Mouse (Mus musculus) small intestine, adult 2 months (tissue): ENCODE measurements around the gene Mfsd2a. TPM values are rescaled to one million over a fixed set of nuclear protein-coding genes. Genes with fewer than 3 reads are reported as not detected.

Experiments
- H3K27ac ChIP-seq: fragments of 200-500 bp; 2 replicates; pipeline ENCODE4 v1.5.1; 2012; ENCODE audit warnings: low read depth, low read length, control low read depth, inconsistent platforms; ENCODE audit not compliant: insufficient read depth
- H3K27me3 ChIP-seq: fragments of 200-500 bp; 2 replicates; pipeline ENCODE4 v1.6.1; 2012; ENCODE audit warnings: mild to moderate bottlenecking, moderate library complexity, low read length, inconsistent platforms; ENCODE audit not compliant: control insufficient read depth, insufficient read depth
- H3K36me3 ChIP-seq: fragments of 200-500 bp; 2 replicates; pipeline ENCODE4 v1.6.1; 2012; ENCODE audit warnings: mild to moderate bottlenecking, low read length, control low read depth, inconsistent platforms; ENCODE audit not compliant: control insufficient read depth, insufficient read depth
- H3K4me1 ChIP-seq: fragments of 200-500 bp; 2 replicates; pipeline ENCODE4 v1.6.1; 2012; ENCODE audit warnings: low read length, inconsistent platforms, mixed read lengths; ENCODE audit not compliant: control insufficient read depth, insufficient read depth, insufficient read length
- H3K4me3 ChIP-seq: fragments of 200-500 bp; 2 replicates; pipeline ENCODE4 v1.5.1; 2012; ENCODE audit warnings: low read depth, mild to moderate bottlenecking, control low read depth, inconsistent platforms, low read length, moderate library complexity
- CTCF ChIP-seq: fragments of 200-500 bp; IDR thresholded peaks from 2 replicates; pipeline ENCODE4 v1.5.1; 2012; ENCODE audit warnings: low read depth, mild to moderate bottlenecking, control low read depth, inconsistent platforms, low read length, moderate library complexity, mixed read lengths; ENCODE audit not compliant: insufficient replicate concordance, insufficient read length; ENCODE audit errors: extremely low read depth
- POLR2A ChIP-seq: fragments of 200-500 bp; IDR thresholded peaks from 2 replicates; pipeline ENCODE4 v1.6.1; 2012; ENCODE audit warnings: low read depth, mild to moderate bottlenecking, control low read depth, inconsistent platforms, low read length, moderate library complexity
- WGBS: fragments of 180-500 bp; shearing (Covaris S2); methylation state at CpG from one replicate; pipeline ENCODE4 v1.1.7; 2018; 5-methylcytosine and 5-hydroxymethylcytosine counted together
- polyA plus RNA-seq: library from polyadenylated mRNA; depleted of rRNA; stranded (reverse); fragments of >200 nt; gene quantifications from 2 replicates; pipeline ENCODE4 v1.2.3, GENCODE M21; 2012; rRNA removed

The Mfsd2a gene
- polyA plus RNA-seq = 23.8 and 28.0 TPM in 2 replicates

GRCm38 (mm10) chr4:122961100-122961567 is at the start of gene Mfsd2a:
Gene Mfsd2a, minus strand, starts transcription at chr4:122961188.
- TF ChIP-seq POLR2A = peak; percentile 88
- TF ChIP-seq CTCF = no peak
- peak within 1 kb of the TSS; percentile 26 for H3K27ac ChIP-seq
- WGBS = 2% methylated on average over 27 of the region's 27 CpGs

GRCm38 (mm10) chr4:123005054-123005966 is 44.3 kb upstream of the Mfsd2a start:
- Histone ChIP-seq H3K4me3 (no peak overlapping the region), H3K4me1 (no peaks in the 10 kb centered on the region), H3K36me3 (no peaks in the 10 kb centered on the region), H3K27me3 (no peaks in the 10 kb centered on the region), H3K27ac (no peak overlapping the region)
- WGBS = 18% methylated on average over 15 of the region's 15 CpGs
- TF ChIP-seq POLR2A (no peak), CTCF (no peak)

More at GRCm38 (mm10) chr4:122961100-122961567, at the start of gene Mfsd2a:
- Histone ChIP-seq H3K4me1 (peaks cover 22% of the 10 kb centered on the region), H3K27me3 (no peaks in the 10 kb centered on the region; the same call in 1 of the 2 replicates), H3K4me3 (peak within 1 kb of the TSS; percentile 74), H3K36me3 (peaks cover 10% of the 10 kb centered on the region)

GRCm38 (mm10) chr4:123000617-123001342 is 39.8 kb upstream of the Mfsd2a start:
- H3K27me3 ChIP-seq = peaks cover 3% of the 10 kb centered on the region; the same call in 1 of the 2 replicates
- H3K36me3 ChIP-seq = peaks cover 1% of the 10 kb centered on the region; the same call in 1 of the 2 replicates
- no peak overlapping the region for H3K4me3 ChIP-seq
- 81% methylated on average over 17 of the region's 17 CpGs for WGBS
- H3K4me1 ChIP-seq = 0 out of 2 replicates have a peak, but pooled peaks cover 3% of the 10 kb centered on the region
- TF ChIP-seq CTCF (no peak), POLR2A (no peak)
- H3K27ac ChIP-seq = no peak overlapping the region

DNA sequence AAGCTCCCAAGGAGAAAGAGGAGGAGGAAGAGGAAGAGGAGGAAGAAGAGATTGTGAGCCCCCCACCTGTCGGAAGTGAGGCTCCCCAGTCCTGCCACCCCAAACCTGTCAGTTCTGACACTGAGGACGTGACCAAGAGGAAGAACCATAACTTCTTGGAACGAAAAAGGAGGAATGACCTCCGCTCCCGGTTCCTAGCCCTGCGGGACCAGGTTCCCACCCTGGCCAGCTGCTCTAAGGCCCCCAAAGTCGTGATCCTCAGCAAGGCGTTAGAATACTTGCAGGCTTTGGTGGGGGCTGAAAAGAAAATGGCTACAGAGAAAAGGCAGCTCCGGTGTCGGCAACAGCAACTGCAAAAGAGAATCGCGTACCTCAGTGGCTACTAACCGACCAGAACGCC is 39.1 kb upstream of the Mfsd2a start:
- Histone ChIP-seq H3K27ac (no peak overlapping the region), H3K4me1 (0 out of 2 replicates have a peak, but pooled peaks cover 3% of the 10 kb centered on the region), H3K4me3 (no peak overlapping the region), H3K27me3 (peaks cover 3% of the 10 kb centered on the region; the same call in 1 of the 2 replicates), H3K36me3 (peaks cover 1% of the 10 kb centered on the region; the same call in 1 of the 2 replicates)
- no peak for TF ChIP-seq POLR2A
- no peak for TF ChIP-seq CTCF
- WGBS = 88% methylated on average over 14 of the region's 14 CpGs

DNA sequence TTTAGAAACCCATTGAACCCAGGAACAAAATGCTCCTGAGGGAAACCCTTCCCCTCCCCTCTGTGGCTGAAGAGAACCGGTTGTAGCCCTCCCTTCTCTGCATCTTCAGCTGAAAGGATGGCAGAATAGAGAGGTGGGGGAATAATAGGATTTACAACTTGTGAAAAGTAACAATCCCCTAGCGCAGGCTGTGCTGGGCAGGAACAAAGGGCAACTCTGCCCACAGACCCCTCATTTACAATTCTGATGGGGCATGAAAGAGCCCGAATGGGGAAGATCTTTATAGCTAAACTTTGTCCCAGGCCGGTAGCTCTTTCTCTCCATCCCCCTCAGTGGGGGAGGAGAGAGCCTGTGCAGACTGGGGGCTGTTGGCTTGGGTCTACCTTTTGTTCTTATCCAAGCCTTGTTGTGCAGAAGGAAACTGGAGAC is 38.3 kb upstream of the Mfsd2a start:
- WGBS = 53% methylated on average over 4 of the region's 4 CpGs
- no peak overlapping the region for H3K4me3 ChIP-seq
- no peak overlapping the region for H3K27ac ChIP-seq
- peaks cover 1% of the 10 kb centered on the region; the same call in 1 of the 2 replicates for H3K36me3 ChIP-seq
- TF ChIP-seq CTCF (no peak), POLR2A (no peak)
- H3K27me3 ChIP-seq = peaks cover 3% of the 10 kb centered on the region; the same call in 1 of the 2 replicates
- 0 out of 2 replicates have a peak, but pooled peaks cover 3% of the 10 kb centered on the region for H3K4me1 ChIP-seq

DNA sequence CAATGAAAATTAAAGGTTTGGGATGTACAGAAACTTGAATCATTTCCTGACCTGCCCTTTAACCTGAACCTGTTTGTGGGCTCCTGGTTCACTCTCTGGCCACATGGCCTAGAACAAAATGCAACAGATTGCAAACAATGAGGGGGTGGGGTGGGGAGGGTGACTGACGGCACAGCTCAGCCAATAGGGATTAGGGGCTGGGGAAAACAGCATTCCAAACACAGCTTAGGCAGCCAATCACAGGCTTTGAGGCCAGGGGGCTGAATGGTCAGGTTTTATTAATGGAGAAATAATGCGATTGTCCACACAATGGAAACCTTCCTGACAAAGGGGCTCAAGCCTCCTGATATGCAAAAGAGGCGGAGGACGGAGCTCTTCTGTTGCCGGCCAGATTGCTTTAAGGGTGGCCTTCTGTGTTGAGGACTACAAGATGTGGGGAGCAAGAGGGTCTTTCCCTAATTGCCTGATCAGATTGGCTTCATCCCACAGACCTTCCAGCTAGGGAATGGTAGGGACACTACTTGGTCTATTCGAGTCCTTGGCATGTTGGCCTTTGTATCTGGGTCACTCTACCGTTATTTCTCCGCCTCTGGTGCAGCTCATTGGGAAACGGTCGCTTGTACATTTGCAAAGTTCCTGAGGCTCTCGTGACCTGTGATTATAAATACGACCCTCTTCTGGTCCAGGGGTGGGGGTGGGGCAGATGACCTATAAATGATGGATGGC is 37.7 kb upstream of the Mfsd2a start:
- TF ChIP-seq POLR2A (no peak), CTCF (no peak)
- 0 out of 2 replicates have a peak, but pooled peaks cover 3% of the 10 kb centered on the region for H3K4me1 ChIP-seq
- H3K27ac ChIP-seq = no peak overlapping the region
- H3K4me3 ChIP-seq = no peak overlapping the region
- H3K36me3 ChIP-seq = peaks cover 1% of the 10 kb centered on the region; the same call in 1 of the 2 replicates
- WGBS = 33% methylated on average over 12 of the region's 12 CpGs
- H3K27me3 ChIP-seq = peaks cover 3% of the 10 kb centered on the region; the same call in 1 of the 2 replicates
